In genomic region chr6:5134986-5135385, GRCm38 (mm10) we compare ENCODE assay signal across 29 mouse cellular contexts. TPM values are rescaled to one million over a fixed set of nuclear protein-coding genes. Genes with fewer than 3 reads are reported as not detected.
"Had no signal": no experiment of that assay in that cellular context is flagged by ENCODE, and none has a peak within 500 bp of the region (broad histone marks: within the 10 kb centered on the region; RNA-seq: fewer than 3 reads in every experiment).

No protein-coding gene starts in this region.

- ATAC-seq: hindbrain, embryonic 16.5 days; inflammation-experienced regulatory T-cells, adult 6 months; intestine, embryonic 15.5 days; intestine, postnatal 0 days had no signal

- DNase-seq: gastrocnemius, adult 2 months; gastrocnemius, postnatal 10 days; gastrocnemius, postnatal 25 days; heart, adult 18-20 months; heart, postnatal 10 days; heart, postnatal 4 days; kidney, adult 18-20 months; kidney, adult 8-10 months; kidney, postnatal 10 days; kidney, postnatal 25 days; kidney, postnatal 4 days had no signal

- H3K4me2 ChIP-seq: heart, embryonic 12.5 days; hindbrain, embryonic 12.5 days; hindbrain, embryonic 14.5 days; intestine, embryonic 15.5 days; limb, embryonic 12.5 days had no signal

- H3K27me3 ChIP-seq: heart, embryonic 12.5 days; hindbrain, embryonic 12.5 days; intestine, embryonic 15.5 days; limb, embryonic 12.5 days had no signal

- H3K9ac ChIP-seq: heart, embryonic 12.5 days; hindbrain, embryonic 12.5 days; hindbrain, embryonic 14.5 days; intestine, embryonic 15.5 days; limb, embryonic 12.5 days had no signal

- H3K4me1 ChIP-seq: heart, embryonic 10.5 days; heart, embryonic 12.5 days; intestine, embryonic 15.5 days had no signal

- H3K36me3 ChIP-seq: intestine, embryonic 15.5 days had no signal

- H3K9me3 ChIP-seq: heart, embryonic 10.5 days; heart, embryonic 12.5 days; hindbrain, embryonic 10.5 days; hindbrain, embryonic 12.5 days; intestine, embryonic 15.5 days; limb, embryonic 10.5 days; limb, embryonic 12.5 days had no signal

- H3K27ac ChIP-seq: gastrocnemius, adult 2 months; heart, embryonic 10.5 days; hindbrain, embryonic 10.5 days; hindbrain, embryonic 12.5 days; hindbrain, embryonic 14.5 days; intestine, embryonic 15.5 days; layer of hippocampus, adult 2 months; left cerebral cortex, adult 2 months; limb, embryonic 10.5 days; limb, embryonic 12.5 days had no signal

- H3K4me3 ChIP-seq: gastrocnemius, adult 2 months; heart, embryonic 10.5 days; heart, embryonic 12.5 days; hindbrain, embryonic 10.5 days; hindbrain, embryonic 12.5 days; intestine, embryonic 15.5 days; layer of hippocampus, adult 2 months; left cerebral cortex, adult 2 months; limb, embryonic 10.5 days; limb, embryonic 12.5 days had no signal

RNA-seq across cellular contexts. Expression of gene Pon1, which starts 58.8 kb away (rescaled TPM):
- polyA plus RNA-seq: frontal cortex, adult 2 months; heart, embryonic 12.5 days; heart, embryonic 14.5 days; heart, embryonic 16.5 days; hindbrain, embryonic 10.5 days; hindbrain, embryonic 12.5 days; inflammation-experienced regulatory T-cells, adult 6 months; intestine, embryonic 15.5 days; intestine, postnatal 0 days; kidney, embryonic 14.5 days; limb, embryonic 10.5 days; limb, embryonic 12.5 days; limb, embryonic 14.5 days had no signal
